Mouse (Mus musculus): ENCODE results near the gene Syt8.

- TF ChIP-seq POLR2A (IDR thresholded peaks at IDR 0.05; ENCODE audit: extremely low read depth, insufficient read depth, low read length) = no peak
- no peak for TF ChIP-seq CTCF (IDR thresholded peaks at IDR 0.05; ENCODE audit: extremely low read depth, insufficient read depth, low read length)
Observed at GRCm38 (mm10) chr7:142434137-142434865, at the start of gene Syt8.
